Mouse (Mus musculus): ENCODE measurements around the gene Tmem144. TPM values are rescaled to one million over a fixed set of nuclear protein-coding genes. Genes with fewer than 3 reads are reported as not detected.

Gene Tmem144
- polyA plus RNA-seq, 1 experiment from 2014 or later, result 3.8 TPM

DNA sequence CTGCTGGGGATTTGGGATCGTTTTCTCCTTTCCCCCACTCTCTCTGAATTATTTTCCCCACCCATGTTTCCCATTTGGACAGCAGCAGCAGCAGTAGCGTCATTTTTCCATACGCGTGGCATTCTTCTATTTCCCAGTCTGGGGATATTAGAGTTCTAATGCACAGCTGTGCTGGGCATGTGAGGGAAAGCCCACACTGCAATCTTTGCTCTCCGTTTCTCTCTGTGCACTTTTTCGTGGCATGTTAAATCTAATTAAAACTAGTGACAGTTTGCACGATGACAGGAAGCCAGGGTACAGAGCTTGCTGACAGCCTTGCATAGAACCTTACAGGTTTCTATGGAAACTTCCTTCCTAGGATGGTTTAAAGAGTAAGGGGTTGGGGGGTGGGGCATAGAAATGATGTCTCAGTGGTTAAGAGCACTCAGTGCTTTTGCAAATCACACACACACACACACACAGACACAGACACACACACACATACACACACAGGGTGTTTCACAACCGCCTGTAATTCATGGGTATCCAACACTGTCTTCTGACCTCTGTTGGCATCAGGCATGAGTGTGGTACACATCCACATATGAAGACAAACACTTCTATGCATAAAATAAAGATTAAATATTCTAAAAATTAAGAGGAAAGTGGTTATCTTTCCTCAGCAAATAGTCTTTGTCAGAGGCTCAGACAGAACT, 34.7 kb upstream of the Tmem144 start:
- 38% methylated on average over 8 of the region's 8 CpGs for WGBS
- Histone ChIP-seq H3K4me3 (ENCODE audit: low read depth, low read length) (peak overlapping the region; percentile 34; the same call in 1 of the 2 replicates), H3K36me3 (ENCODE audit: control insufficient read depth, insufficient read depth, low read length) (no peaks in the 10 kb centered on the region), H3K4me2 (replicated peaks; ENCODE audit: low read depth, low read length) (peak overlapping the region; percentile 62), H3K27me3 (ENCODE audit: control insufficient read depth, insufficient read depth, low read length) (no peaks in the 10 kb centered on the region), H3K4me1 (ENCODE audit: control insufficient read depth, insufficient read depth, low read length) (peaks cover 13% of the 10 kb centered on the region), H3K9me3 (ENCODE audit: control insufficient read depth, low read depth, low read length) (no peaks in the 10 kb centered on the region), H3K9ac (replicated peaks; ENCODE audit: low read depth, low read length) (0 out of 2 replicates have a peak overlapping the region, but pooled peaks have one; percentile 6), H3K27ac (ENCODE audit: low read length) (no peak overlapping the region)
- ATAC-seq (ENCODE audit: insufficient number of reproducible peaks, insufficient read depth, low FRiP score, low read depth), result no peak

DNA sequence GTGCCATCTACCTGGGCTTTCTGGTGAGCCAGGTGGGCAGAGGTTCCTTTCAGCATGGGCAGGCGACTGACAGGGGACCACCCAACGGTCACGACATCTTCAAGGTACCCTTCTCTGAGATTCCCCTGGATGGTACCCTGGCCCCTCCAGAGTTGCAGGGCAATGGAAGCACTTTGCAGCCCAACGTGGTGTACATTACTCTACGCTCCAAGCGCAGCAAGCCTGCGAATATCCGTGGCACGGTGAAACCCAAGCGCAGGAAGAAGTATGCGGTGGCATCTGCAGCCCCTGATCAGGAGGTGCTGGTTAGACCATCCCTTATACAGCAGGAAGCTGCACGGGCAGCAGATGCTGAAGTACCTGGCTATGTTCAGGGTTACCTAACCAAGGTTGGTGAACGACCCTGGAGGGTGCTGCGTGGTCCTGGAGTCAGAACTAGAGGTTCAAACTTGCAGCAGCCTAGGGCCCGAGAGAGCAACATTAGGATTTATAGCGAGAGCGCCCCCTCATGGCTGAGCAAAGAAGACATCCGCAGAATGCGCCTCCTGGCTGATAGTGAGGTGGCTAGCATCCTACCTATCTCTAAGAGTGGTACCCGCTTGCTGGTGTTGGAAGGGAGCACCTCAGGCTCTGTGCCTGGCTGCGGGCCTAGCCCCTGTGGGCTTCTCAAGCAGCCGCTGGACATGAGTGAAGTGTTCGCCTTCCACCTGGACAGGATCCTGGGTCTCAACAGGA, 34.0 kb upstream of the Tmem144 start:
- Histone ChIP-seq H3K9me3 (ENCODE audit: control insufficient read depth, low read depth, low read length) (no peaks in the 10 kb centered on the region), H3K27ac (ENCODE audit: low read length) (peak overlapping the region; percentile 82), H3K4me1 (ENCODE audit: control insufficient read depth, insufficient read depth, low read length) (peaks cover 13% of the 10 kb centered on the region), H3K27me3 (ENCODE audit: control insufficient read depth, insufficient read depth, low read length) (no peaks in the 10 kb centered on the region), H3K36me3 (ENCODE audit: control insufficient read depth, insufficient read depth, low read length) (no peaks in the 10 kb centered on the region), H3K4me3 (ENCODE audit: low read depth, low read length) (peak overlapping the region; percentile 34), H3K4me2 (replicated peaks; ENCODE audit: low read depth, low read length) (peak overlapping the region; percentile 62), H3K9ac (replicated peaks; ENCODE audit: low read depth, low read length) (peak overlapping the region; percentile 18; the same call in 1 of the 2 replicates)
- WGBS, result 55% methylated on average over 23 of the region's 23 CpGs
- ATAC-seq (ENCODE audit: insufficient number of reproducible peaks, insufficient read depth, low FRiP score, low read depth), result peak; percentile 29; the same call in 1 of the 2 replicates

DNA sequence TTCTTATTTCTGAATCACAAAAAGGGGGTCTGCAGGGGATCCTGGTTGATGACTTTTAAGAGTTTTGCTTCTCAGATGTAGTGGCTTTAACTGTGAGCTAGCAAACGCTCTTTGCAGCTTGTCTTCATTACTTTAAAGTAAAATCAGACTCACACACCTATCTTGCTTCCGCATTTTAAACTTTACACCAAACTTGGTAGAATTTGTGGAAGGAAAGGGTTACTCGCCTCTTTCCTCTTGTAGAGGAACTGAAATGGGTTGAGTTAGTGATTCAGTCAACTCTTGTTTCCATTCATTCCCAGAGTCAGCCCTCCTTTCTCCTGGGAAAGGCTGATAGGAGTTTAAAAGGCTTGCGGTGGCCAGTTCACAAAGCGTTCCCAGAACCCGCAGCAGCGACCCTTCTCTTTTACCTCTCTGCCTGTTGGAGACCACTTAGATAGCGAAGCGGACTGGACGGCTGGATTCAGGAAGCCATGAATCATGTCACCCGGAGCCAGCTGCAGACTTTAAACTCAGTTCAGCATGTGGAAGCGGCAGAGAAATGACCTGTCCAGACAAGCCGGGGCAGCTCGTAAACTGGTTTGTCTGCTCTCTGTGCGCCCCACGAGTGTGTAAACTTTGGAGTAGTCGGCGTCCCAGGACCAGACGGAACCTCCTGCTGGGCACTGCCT, 33.2 kb upstream of the Tmem144 start:
- Histone ChIP-seq H3K36me3 (ENCODE audit: control insufficient read depth, insufficient read depth, low read length) (no peaks in the 10 kb centered on the region), H3K4me3 (ENCODE audit: low read depth, low read length) (peak overlapping the region; percentile 34), H3K4me1 (ENCODE audit: control insufficient read depth, insufficient read depth, low read length) (peaks cover 13% of the 10 kb centered on the region), H3K9ac (replicated peaks; ENCODE audit: low read depth, low read length) (peak overlapping the region; percentile 18; the same call in 1 of the 2 replicates), H3K4me2 (replicated peaks; ENCODE audit: low read depth, low read length) (peak overlapping the region; percentile 62), H3K27ac (ENCODE audit: low read length) (peak overlapping the region; percentile 82), H3K27me3 (ENCODE audit: control insufficient read depth, insufficient read depth, low read length) (no peaks in the 10 kb centered on the region), H3K9me3 (ENCODE audit: control insufficient read depth, low read depth, low read length) (no peaks in the 10 kb centered on the region)
- ATAC-seq (ENCODE audit: insufficient number of reproducible peaks, insufficient read depth, low FRiP score, low read depth), result peak; percentile 81
- 3% methylated on average over 19 of the region's 19 CpGs for WGBS

DNA sequence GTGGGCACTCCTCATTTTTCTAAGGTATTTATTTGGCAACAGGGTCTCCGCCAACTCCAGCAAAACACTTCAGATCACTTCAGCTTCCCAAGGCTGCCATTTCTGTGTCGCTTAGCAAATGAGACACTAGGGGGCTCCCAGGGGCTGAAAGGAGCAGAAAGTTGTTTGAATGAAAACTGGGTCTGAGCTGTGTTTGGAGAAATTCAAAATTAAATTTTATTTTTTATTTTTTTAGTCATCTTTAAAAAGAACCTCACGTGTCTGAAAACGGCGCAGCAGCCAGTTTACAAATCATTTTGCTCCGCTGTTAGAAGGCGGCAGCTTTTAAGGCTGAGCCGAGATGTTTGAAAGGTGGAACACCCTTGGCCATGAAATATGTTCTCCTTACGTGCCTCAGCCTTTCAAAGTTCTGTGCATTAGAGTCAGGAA, 32.2 kb upstream of the Tmem144 start:
- no peak overlapping the region for H3K9ac ChIP-seq (replicated peaks; ENCODE audit: low read depth, low read length)
- peak overlapping the region; percentile 34; the same call in 1 of the 2 replicates for H3K4me3 ChIP-seq (ENCODE audit: low read depth, low read length)
- peak overlapping the region; percentile 62 for H3K4me2 ChIP-seq (replicated peaks; ENCODE audit: low read depth, low read length)
- 3% methylated on average over 9 of the region's 9 CpGs for WGBS
- peaks cover 13% of the 10 kb centered on the region for H3K4me1 ChIP-seq (ENCODE audit: control insufficient read depth, insufficient read depth, low read length)
- no peaks in the 10 kb centered on the region for H3K36me3 ChIP-seq (ENCODE audit: control insufficient read depth, insufficient read depth, low read length)
- no peaks in the 10 kb centered on the region for H3K27me3 ChIP-seq (ENCODE audit: control insufficient read depth, insufficient read depth, low read length)
- no peak for ATAC-seq (ENCODE audit: insufficient number of reproducible peaks, insufficient read depth, low FRiP score, low read depth)
- H3K9me3 ChIP-seq (ENCODE audit: control insufficient read depth, low read depth, low read length), result no peaks in the 10 kb centered on the region
- H3K27ac ChIP-seq (ENCODE audit: low read length), result peak overlapping the region; percentile 48; the same call in 1 of the 2 replicates

DNA sequence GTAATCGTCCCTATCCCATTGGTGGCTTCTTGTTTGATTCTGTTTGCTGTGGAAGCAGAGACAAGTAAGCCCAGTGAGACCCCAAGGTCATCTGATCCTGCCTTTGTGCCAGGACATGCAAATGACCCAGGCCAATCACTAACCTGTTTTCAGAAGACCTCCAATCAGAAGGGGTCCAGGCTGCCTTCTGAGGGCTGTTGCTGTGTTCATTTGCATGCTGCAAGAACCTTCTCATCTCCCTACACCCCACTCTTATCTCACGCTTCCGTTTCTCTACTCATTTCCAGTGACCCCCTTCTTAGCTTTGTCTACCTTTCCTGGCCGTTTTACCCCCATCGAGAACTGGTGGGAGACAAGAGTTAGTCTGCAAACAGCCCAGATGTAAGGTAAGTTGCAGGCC, 31.7 kb upstream of the Tmem144 start, which contains the start of gene Fam198b:
TSS of gene Fam198b (plus strand) at position 229 of the 400 bp plus-strand sequence.
- Histone ChIP-seq H3K27ac (ENCODE audit: low read length) (peak within 1 kb of the TSS; percentile 48; the same call in 1 of the 2 replicates), H3K4me1 (ENCODE audit: control insufficient read depth, insufficient read depth, low read length) (peaks cover 13% of the 10 kb centered on the region), H3K27me3 (ENCODE audit: control insufficient read depth, insufficient read depth, low read length) (no peaks in the 10 kb centered on the region), H3K36me3 (ENCODE audit: control insufficient read depth, insufficient read depth, low read length) (no peaks in the 10 kb centered on the region), H3K9ac (replicated peaks; ENCODE audit: low read depth, low read length) (no peak within 1 kb of the TSS), H3K9me3 (ENCODE audit: control insufficient read depth, low read depth, low read length) (no peaks in the 10 kb centered on the region), H3K4me3 (ENCODE audit: low read depth, low read length) (peak within 1 kb of the TSS; percentile 34; the same call in 1 of the 2 replicates), H3K4me2 (replicated peaks; ENCODE audit: low read depth, low read length) (peak within 1 kb of the TSS; percentile 62)
- no peak for ATAC-seq (ENCODE audit: insufficient number of reproducible peaks, insufficient read depth, low FRiP score, low read depth)
- 24% methylated on average over 5 of the region's 5 CpGs for WGBS

DNA sequence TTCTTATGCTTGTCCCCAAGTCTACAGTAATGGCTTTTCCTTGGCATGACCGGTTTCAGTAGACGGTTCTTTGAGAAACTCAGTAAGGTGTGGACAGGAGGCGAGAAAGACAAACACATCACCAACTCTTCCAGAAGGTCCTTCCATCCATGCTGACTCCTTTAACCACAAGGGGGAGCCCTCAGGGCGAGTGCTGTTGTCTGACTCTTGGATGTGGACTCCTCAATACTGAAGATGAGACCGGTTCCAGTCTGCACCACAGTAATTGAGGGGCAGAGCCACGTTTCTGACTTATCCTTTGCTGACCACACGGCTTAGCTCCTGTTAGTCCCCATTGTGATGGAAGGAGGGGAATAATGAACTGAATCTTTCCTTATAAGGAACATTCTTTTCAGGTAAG, 30.5 kb upstream of the Tmem144 start:
- no peak overlapping the region for H3K4me2 ChIP-seq (replicated peaks; ENCODE audit: low read depth, low read length)
- H3K27me3 ChIP-seq (ENCODE audit: control insufficient read depth, insufficient read depth, low read length), result no peaks in the 10 kb centered on the region
- H3K9me3 ChIP-seq (ENCODE audit: control insufficient read depth, low read depth, low read length), result no peaks in the 10 kb centered on the region
- no peak overlapping the region for H3K4me3 ChIP-seq (ENCODE audit: low read depth, low read length)
- H3K4me1 ChIP-seq (ENCODE audit: control insufficient read depth, insufficient read depth, low read length), result peaks cover 13% of the 10 kb centered on the region
- no peak overlapping the region for H3K9ac ChIP-seq (replicated peaks; ENCODE audit: low read depth, low read length)
- no peaks in the 10 kb centered on the region for H3K36me3 ChIP-seq (ENCODE audit: control insufficient read depth, insufficient read depth, low read length)
- 48% methylated on average over 7 of the region's 7 CpGs for WGBS
- no peak overlapping the region for H3K27ac ChIP-seq (ENCODE audit: low read length)
- ATAC-seq (ENCODE audit: insufficient number of reproducible peaks, insufficient read depth, low FRiP score, low read depth), result no peak; the same call in 1 of the 2 replicates

DNA sequence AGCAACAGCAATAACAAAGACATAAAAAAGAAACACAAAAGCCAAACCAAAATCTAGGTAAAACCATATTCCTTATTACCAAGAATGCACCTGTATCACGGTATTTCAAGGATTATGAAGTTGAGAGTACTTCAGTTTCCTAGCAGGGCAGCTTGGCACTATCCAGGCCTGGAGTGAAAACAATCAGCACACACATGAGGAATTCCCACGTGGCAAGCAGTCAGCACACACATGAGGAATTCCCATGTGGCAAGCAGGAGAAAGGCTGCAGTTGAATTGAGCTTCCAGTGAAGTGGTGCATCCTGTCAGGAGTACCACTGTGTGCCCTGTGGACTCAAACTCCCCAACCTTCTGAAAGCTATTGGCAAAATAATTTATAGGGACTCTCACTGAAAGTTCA, 29.1 kb upstream of the Tmem144 start:
- no peak for ATAC-seq (ENCODE audit: insufficient number of reproducible peaks, insufficient read depth, low FRiP score, low read depth)
- no peak overlapping the region for H3K4me2 ChIP-seq (replicated peaks; ENCODE audit: low read depth, low read length)
- H3K9me3 ChIP-seq (ENCODE audit: control insufficient read depth, low read depth, low read length), result no peaks in the 10 kb centered on the region
- H3K4me3 ChIP-seq (ENCODE audit: low read depth, low read length), result no peak overlapping the region
- H3K9ac ChIP-seq (replicated peaks; ENCODE audit: low read depth, low read length), result no peak overlapping the region
- no peaks in the 10 kb centered on the region for H3K36me3 ChIP-seq (ENCODE audit: control insufficient read depth, insufficient read depth, low read length)
- no peak overlapping the region for H3K27ac ChIP-seq (ENCODE audit: low read length)
- H3K27me3 ChIP-seq (ENCODE audit: control insufficient read depth, insufficient read depth, low read length), result no peaks in the 10 kb centered on the region
- 58% methylated on average over 2 of the region's 2 CpGs for WGBS
- peaks cover 10% of the 10 kb centered on the region for H3K4me1 ChIP-seq (ENCODE audit: control insufficient read depth, insufficient read depth, low read length)

DNA sequence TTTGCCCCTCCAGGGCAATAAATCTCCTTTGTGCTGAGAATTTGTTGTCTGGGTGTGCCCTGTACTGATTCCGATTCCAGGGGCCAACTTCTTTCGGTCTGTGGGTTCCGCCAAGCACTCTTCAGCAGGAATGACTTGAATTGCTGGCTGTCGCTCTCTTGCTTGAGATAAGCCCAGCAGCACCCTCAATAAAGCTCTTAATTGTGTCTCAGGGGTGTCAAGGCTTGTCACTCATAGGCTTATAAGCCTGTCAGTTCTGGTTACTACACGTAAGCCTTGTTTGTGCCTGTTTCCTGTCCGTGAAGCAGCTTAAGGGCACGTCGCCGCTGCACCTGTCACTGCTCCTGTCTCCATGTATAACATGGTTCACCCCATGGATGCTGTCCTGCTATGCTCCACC, 26.7 kb upstream of the Tmem144 start:
- Histone ChIP-seq H3K9me3 (ENCODE audit: control insufficient read depth, low read depth, low read length) (no peaks in the 10 kb centered on the region), H3K27me3 (ENCODE audit: control insufficient read depth, insufficient read depth, low read length) (no peaks in the 10 kb centered on the region), H3K9ac (replicated peaks; ENCODE audit: low read depth, low read length) (no peak overlapping the region), H3K4me2 (replicated peaks; ENCODE audit: low read depth, low read length) (no peak overlapping the region), H3K4me3 (ENCODE audit: low read depth, low read length) (no peak overlapping the region), H3K36me3 (ENCODE audit: control insufficient read depth, insufficient read depth, low read length) (no peaks in the 10 kb centered on the region), H3K27ac (ENCODE audit: low read length) (no peak overlapping the region), H3K4me1 (ENCODE audit: control insufficient read depth, insufficient read depth, low read length) (peaks cover 1% of the 10 kb centered on the region; the same call in 1 of the 2 replicates)
- WGBS, result 44% methylated on average over 9 of the region's 9 CpGs
- no peak for ATAC-seq (ENCODE audit: insufficient number of reproducible peaks, insufficient read depth, low FRiP score, low read depth)

Data from stomach, embryonic 14.5 days (tissue).